Mouse (Mus musculus) kidney, embryonic 16.5 days (tissue): ENCODE results near the gene A930017K11Rik. TPM values are rescaled to one million over a fixed set of nuclear protein-coding genes. Genes with fewer than 3 reads are reported as not detected.
A peak's percentile ranks its signal among the peaks of the same experiment; 100 is the strongest.

Experiments used
- ATAC-seq: fragments of 200-750 bp; cut with Nextera tagmentation; 2 replicates; pipeline ENCODE4 v1.8.0; 2017; ENCODE audit warnings: moderate TSS enrichment; ENCODE audit not compliant: low FRiP score, low TSS enrichment
- H3K27ac ChIP-seq: fragments of 300-500 bp; sonication (generic); 2 replicates; pipeline ENCODE4 v1.5.1; 2014; ENCODE audit warnings: low read length
- H3K27me3 ChIP-seq: fragments of 300-500 bp; sonication (generic); 2 replicates; pipeline ENCODE4 v1.6.1; 2014; ENCODE audit warnings: low read length, control low read depth, mixed read lengths; ENCODE audit not compliant: insufficient read depth
- H3K36me3 ChIP-seq: fragments of 300-500 bp; sonication (generic); 2 replicates; pipeline ENCODE4 v1.6.1; 2014; ENCODE audit warnings: low read length, control low read depth, mixed read lengths; ENCODE audit not compliant: insufficient read depth
- H3K4me1 ChIP-seq: fragments of 300-500 bp; sonication (generic); 2 replicates; pipeline ENCODE4 v1.6.1; 2014; ENCODE audit warnings: low read length, control low read depth, mixed read lengths; ENCODE audit not compliant: insufficient read depth
- H3K4me2 ChIP-seq: fragments of 300-500 bp; sonication (generic); replicated peaks from 2 replicates; pipeline ENCODE4 v1.6.1; 2014; ENCODE audit warnings: low read depth, low read length
- H3K4me3 ChIP-seq: fragments of 300-500 bp; sonication (generic); 2 replicates; pipeline ENCODE4 v1.5.1; 2014; ENCODE audit warnings: mild to moderate bottlenecking, low read length
- H3K9ac ChIP-seq: fragments of 300-500 bp; sonication (generic); replicated peaks from 2 replicates; pipeline ENCODE4 v1.6.1; 2014; ENCODE audit warnings: low read length
- H3K9me3 ChIP-seq: fragments of 300-500 bp; sonication (generic); 2 replicates; pipeline ENCODE4 v1.6.1; 2016; ENCODE audit warnings: low read length, control low read depth
- WGBS: fragments of 180-500 bp; shearing (Covaris S2); extraction: QIAGEN DNeasy Blood & Tissue Kit; methylation state at CpG from one replicate; pipeline ENCODE4 v1.1.7; 2014; 5-methylcytosine and 5-hydroxymethylcytosine counted together
- polyA plus RNA-seq: library from polyadenylated mRNA; unstranded; fragments of >200 nt; fragmentation: Nextera tagmentation; extraction: Ambion mirVana; gene quantifications from 2 replicates; pipeline ENCODE4 v1.2.1, GENCODE M21; 2015

A930017K11Rik gene
- polyA plus RNA-seq, 1 experiment from 2014 or later: 8.1 TPM

DNA sequence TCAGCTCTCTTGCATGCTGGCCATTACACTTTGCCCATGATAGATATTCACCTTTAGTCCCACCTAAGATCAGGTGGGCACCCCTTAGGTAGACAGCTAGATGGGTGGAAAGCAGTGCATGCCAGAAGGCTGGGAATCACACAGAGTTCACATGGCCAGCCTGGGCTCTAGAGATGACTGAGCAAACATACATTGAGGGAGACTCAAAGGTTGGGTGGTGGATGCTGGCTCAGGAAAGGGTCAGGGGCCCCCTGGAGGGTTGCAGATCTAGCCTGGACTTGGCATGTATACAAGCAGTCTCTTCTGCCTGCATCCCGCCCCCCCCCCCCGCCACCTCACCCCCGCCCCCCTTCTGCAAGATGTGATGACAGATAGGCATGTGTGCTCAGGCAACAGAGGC is 1.7 kb downstream of the A930017K11Rik start:
- Histone ChIP-seq H3K9me3 (no peaks in the 10 kb centered on the region), H3K27ac (peak overlapping the region; percentile 75), H3K4me3 (peak overlapping the region; percentile 55), H3K36me3 (no peaks in the 10 kb centered on the region), H3K4me2 (peak overlapping the region; percentile 70), H3K9ac (no peak overlapping the region), H3K27me3 (peaks cover 36% of the 10 kb centered on the region), H3K4me1 (peaks cover 12% of the 10 kb centered on the region)
- no peak for ATAC-seq
- 0% methylated on average over 3 of the region's 3 CpGs for WGBS

DNA sequence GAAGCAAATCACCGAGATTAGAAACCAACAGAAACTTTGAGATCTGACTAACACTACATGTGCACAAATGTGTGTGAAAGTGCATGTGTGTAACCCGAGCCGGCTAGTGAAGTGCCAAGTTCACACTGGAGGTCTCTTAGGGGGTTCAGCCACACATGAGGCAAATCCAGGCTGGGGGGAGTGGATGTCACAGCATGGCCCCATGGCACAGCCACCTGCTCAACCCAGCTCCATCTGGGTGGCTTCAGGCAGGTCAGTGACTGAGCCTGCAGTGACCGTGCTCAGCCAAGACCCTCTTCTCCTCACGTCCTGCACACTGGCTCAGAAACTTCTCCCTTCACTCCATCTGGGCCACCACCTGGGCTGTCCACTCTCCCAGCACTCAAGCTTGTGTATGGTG is 2.4 kb downstream of the A930017K11Rik start:
- Histone ChIP-seq H3K36me3 (no peaks in the 10 kb centered on the region), H3K27ac (peak overlapping the region; percentile 71), H3K27me3 (peaks cover 36% of the 10 kb centered on the region), H3K4me1 (peaks cover 14% of the 10 kb centered on the region), H3K4me2 (peak overlapping the region; percentile 70), H3K4me3 (peak overlapping the region; percentile 30), H3K9ac (no peak overlapping the region), H3K9me3 (no peaks in the 10 kb centered on the region)
- 63% methylated on average over 5 of the region's 5 CpGs for WGBS
- ATAC-seq: no peak

DNA sequence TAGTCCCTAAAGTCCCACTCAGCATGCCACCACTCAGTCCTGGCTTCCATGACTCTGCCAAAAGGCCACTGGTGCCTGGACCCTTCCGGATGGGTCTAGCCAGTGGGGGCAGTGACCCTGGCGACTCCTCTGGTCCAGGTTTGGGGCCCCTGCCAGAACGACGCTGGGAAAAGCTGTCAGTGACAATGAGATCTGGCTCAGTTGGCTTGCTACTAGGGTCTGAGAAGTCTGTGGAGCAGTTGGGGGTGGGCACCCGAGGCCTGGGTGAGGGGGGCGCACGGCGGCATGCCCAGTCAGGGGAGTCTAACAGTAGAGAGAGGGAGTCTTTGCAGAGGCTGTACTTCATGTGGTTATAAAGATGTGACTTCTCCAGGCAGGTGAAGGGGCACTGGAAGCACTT is 4.3 kb downstream of the A930017K11Rik start:
- no peaks in the 10 kb centered on the region for H3K9me3 ChIP-seq
- H3K27ac ChIP-seq: no peak overlapping the region; the same call in 1 of the 2 replicates
- no peak overlapping the region for H3K9ac ChIP-seq
- peaks cover 14% of the 10 kb centered on the region for H3K4me1 ChIP-seq
- H3K4me3 ChIP-seq: no peak overlapping the region
- no peak for ATAC-seq
- 65% methylated on average over 8 of the region's 8 CpGs for WGBS
- no peaks in the 10 kb centered on the region for H3K36me3 ChIP-seq
- H3K27me3 ChIP-seq: peaks cover 31% of the 10 kb centered on the region
- H3K4me2 ChIP-seq: no peak overlapping the region

DNA sequence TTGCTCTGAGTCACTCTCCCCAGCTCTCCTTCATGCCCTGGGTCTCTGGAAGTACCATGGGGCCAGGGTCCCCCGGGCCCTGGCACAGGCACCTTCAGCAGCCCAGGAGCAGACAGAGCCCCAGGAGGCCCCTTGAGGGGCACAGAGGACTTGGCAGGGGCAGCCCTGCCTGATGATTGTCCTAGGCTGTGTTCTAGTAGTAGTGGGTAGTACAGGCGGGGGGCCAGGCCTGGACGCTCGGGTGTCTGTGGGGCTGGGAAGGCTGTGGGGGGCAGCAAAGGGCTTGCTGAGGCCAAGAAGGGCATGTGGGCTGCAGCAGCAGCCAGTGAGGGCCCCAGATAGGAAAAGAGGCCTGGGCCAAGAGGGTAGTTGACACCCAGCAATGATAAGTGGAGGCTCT is 4.8 kb downstream of the A930017K11Rik start:
- Histone ChIP-seq H3K27me3 (peaks cover 27% of the 10 kb centered on the region), H3K9me3 (no peaks in the 10 kb centered on the region), H3K4me2 (no peak overlapping the region), H3K9ac (no peak overlapping the region), H3K4me1 (peaks cover 14% of the 10 kb centered on the region), H3K27ac (peak overlapping the region; percentile 15; the same call in 1 of the 2 replicates), H3K36me3 (no peaks in the 10 kb centered on the region), H3K4me3 (no peak overlapping the region)
- WGBS: 85% methylated on average over 4 of the region's 4 CpGs
- no peak for ATAC-seq

DNA sequence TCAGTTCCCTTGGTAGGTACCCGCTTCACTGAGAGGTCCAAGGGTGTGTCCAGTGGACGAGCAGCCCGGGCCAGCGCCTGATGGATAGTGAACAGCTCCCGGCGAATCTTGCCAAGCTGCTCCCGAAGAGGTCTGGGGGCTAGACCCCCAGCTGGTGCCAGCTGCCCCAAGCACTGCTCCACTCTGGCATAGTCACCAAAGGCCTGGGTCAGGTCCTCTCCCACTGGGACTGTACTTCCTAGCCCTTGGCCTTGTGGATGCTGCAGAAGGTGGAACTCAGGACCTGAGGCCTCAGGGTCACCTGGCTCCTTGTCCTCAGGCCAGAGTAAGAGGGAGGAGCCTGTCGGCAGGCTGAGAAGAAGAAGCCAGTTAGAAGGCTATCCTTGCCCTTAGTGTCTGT is 5.5 kb downstream of the A930017K11Rik start:
- WGBS: 81% methylated on average over 8 of the region's 8 CpGs
- H3K9ac ChIP-seq: no peak overlapping the region
- peaks cover 20% of the 10 kb centered on the region for H3K27me3 ChIP-seq
- H3K9me3 ChIP-seq: no peaks in the 10 kb centered on the region
- H3K27ac ChIP-seq: peak overlapping the region; percentile 87; the same call in 1 of the 2 replicates
- H3K4me2 ChIP-seq: no peak overlapping the region
- no peak overlapping the region for H3K4me3 ChIP-seq
- no peak for ATAC-seq
- H3K36me3 ChIP-seq: no peaks in the 10 kb centered on the region
- peaks cover 9% of the 10 kb centered on the region for H3K4me1 ChIP-seq

GRCm38 (mm10) chr17:25946349-25946748 is 6.0 kb downstream of the A930017K11Rik start:
- Histone ChIP-seq H3K36me3 (no peaks in the 10 kb centered on the region), H3K9me3 (no peaks in the 10 kb centered on the region), H3K4me2 (no peak overlapping the region), H3K4me3 (no peak overlapping the region), H3K27ac (peak overlapping the region; percentile 87), H3K27me3 (peaks cover 14% of the 10 kb centered on the region), H3K4me1 (peaks cover 6% of the 10 kb centered on the region), H3K9ac (no peak overlapping the region)
- 77% methylated on average over 7 of the region's 7 CpGs for WGBS
- ATAC-seq: no peak

GRCm38 (mm10) chr17:25945517-25946155 is 6.7 kb downstream of the A930017K11Rik start:
- H3K4me1 ChIP-seq: peaks cover 13% of the 10 kb centered on the region
- ATAC-seq: peak; percentile 85
- no peak overlapping the region for H3K4me2 ChIP-seq
- peaks cover 7% of the 10 kb centered on the region for H3K27me3 ChIP-seq
- 0 out of 2 replicates have a peak overlapping the region, but pooled peaks have one; percentile 25 for H3K9ac ChIP-seq
- no peaks in the 10 kb centered on the region for H3K9me3 ChIP-seq
- no peaks in the 10 kb centered on the region for H3K36me3 ChIP-seq
- 35% methylated on average over 9 of the region's 9 CpGs for WGBS
- no peak overlapping the region for H3K4me3 ChIP-seq
- peak overlapping the region; percentile 87 for H3K27ac ChIP-seq

DNA sequence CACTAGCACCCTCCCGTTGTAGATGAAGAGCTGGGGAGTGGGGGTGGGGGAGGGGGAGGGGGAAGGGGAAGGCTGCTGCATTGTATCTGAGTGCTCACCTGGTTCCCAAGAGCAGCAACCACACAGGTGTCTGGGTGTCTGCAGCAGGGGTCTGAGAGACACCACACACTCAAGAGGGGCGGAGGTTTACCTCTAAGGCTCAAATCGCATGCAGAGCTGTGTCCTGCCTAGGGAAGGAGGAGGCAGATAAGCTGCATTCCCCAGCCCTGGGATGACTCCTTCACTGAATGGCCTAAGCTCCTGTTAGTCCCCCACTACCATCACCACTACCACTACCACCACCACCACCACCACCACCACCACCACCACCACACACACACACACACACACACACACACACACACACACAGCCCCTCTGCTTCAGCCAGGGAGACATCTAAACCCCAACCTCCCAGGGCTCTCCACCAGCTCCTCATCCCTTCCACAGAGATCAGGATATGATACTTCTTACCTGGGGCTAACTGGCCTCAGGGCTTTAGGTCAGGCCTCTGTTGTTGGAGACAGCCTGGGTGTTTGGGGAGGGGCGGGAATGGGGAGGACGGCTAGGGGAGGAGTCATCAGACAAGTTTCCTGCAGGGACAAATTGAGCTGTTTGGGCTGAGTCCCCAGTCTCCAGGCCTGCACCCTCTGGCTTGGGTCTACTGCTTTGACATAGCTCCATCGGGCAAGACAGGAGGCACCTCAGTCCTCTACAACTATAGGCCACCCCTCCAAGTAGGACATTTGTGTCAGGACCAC is 7.8 kb downstream of the A930017K11Rik start, which contains the start of the genes Pigq and Nhlrc4:
Gene Pigq, minus strand, starts transcription at position 571 of the 798 bp plus-strand sequence.
Gene Nhlrc4, minus strand, starts transcription at position 596 of the 798 bp plus-strand sequence.
- ATAC-seq: no peak
- 51% methylated on average over 6 of the region's 6 CpGs for WGBS
- H3K9ac ChIP-seq: 0 out of 2 replicates have a peak within 1 kb of the TSS, but pooled peaks have one; percentile 25
- H3K27ac ChIP-seq: peak within 1 kb of the TSS; percentile 87
- H3K9me3 ChIP-seq: no peaks in the 10 kb centered on the region
- no peaks in the 10 kb centered on the region for H3K27me3 ChIP-seq
- H3K36me3 ChIP-seq: no peaks in the 10 kb centered on the region
- no peak within 1 kb of the TSS for H3K4me3 ChIP-seq
- no peak within 1 kb of the TSS for H3K4me2 ChIP-seq
- peaks cover 15% of the 10 kb centered on the region for H3K4me1 ChIP-seq

DNA sequence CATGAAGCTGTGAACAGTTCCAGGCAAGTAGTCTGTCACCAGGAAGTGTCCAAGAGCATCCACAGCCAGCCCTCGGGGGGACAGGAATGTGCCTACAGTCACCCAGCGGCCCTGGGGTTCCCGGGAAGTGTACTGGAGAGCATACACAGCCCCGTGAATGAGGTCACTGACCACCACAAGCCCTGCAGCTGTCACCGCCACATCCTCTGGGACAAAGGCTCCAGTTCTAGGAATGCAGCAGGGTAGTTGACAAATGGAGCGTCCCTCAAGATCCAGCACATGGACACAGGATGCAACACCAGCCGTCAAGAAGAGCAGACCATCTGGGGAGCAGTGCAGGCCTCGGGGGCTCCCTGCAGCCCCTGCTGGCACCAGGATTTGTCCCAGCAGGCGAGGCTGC is 8.6 kb downstream of the A930017K11Rik start:
- ATAC-seq: no peak
- H3K27ac ChIP-seq: no peak overlapping the region
- no peaks in the 10 kb centered on the region for H3K36me3 ChIP-seq
- no peak overlapping the region for H3K4me3 ChIP-seq
- no peak overlapping the region for H3K9ac ChIP-seq
- no peaks in the 10 kb centered on the region for H3K27me3 ChIP-seq
- 80% methylated on average over 9 of the region's 9 CpGs for WGBS
- H3K4me1 ChIP-seq: peaks cover 15% of the 10 kb centered on the region
- no peak overlapping the region for H3K4me2 ChIP-seq
- H3K9me3 ChIP-seq: no peaks in the 10 kb centered on the region

GRCm38 (mm10) chr17:25943221-25943620 is 9.1 kb downstream of the A930017K11Rik start:
- 85% methylated on average over 3 of the region's 3 CpGs for WGBS

More at GRCm38 (mm10) chr17:25943221-25943620, 9.1 kb downstream of the A930017K11Rik start:
- ATAC-seq: no peak
- Histone ChIP-seq H3K27ac (no peak overlapping the region), H3K9ac (no peak overlapping the region), H3K27me3 (no peaks in the 10 kb centered on the region), H3K36me3 (no peaks in the 10 kb centered on the region), H3K4me2 (no peak overlapping the region), H3K4me1 (peaks cover 15% of the 10 kb centered on the region), H3K9me3 (no peaks in the 10 kb centered on the region), H3K4me3 (no peak overlapping the region)
